Mouse (Mus musculus) midbrain, embryonic 16.5 days (tissue): Measurements from ENCODE around the gene 2200002D01Rik. TPM values are rescaled to one million over a fixed set of nuclear protein-coding genes. Genes with fewer than 3 reads are reported as not detected.

ENCODE experiments used
- ATAC-seq: fragments of 200-750 bp; cut with Nextera tagmentation; 2 replicates; pipeline ENCODE4 v1.8.0; 2017; ENCODE audit warnings: moderate TSS enrichment
- H3K27ac ChIP-seq: fragments of 300-500 bp; sonication (generic); 2 replicates; pipeline ENCODE4 v1.5.1; 2014; ENCODE audit warnings: mild to moderate bottlenecking, low read length, mixed read lengths
- H3K27me3 ChIP-seq: fragments of 300-500 bp; sonication (generic); 2 replicates; pipeline ENCODE4 v1.6.1; 2014; ENCODE audit warnings: low read depth, low read length, mixed read lengths; ENCODE audit not compliant: control insufficient read depth, insufficient read depth
- H3K36me3 ChIP-seq: fragments of 300-500 bp; sonication (generic); 2 replicates; pipeline ENCODE4 v1.6.1; 2014; ENCODE audit warnings: mild to moderate bottlenecking, low read length, moderate library complexity, mixed read lengths; ENCODE audit not compliant: control insufficient read depth, insufficient read depth
- H3K4me1 ChIP-seq: fragments of 300-500 bp; sonication (generic); 2 replicates; pipeline ENCODE4 v1.6.1; 2014; ENCODE audit warnings: mild to moderate bottlenecking, low read length, mixed read lengths; ENCODE audit not compliant: control insufficient read depth, insufficient read depth
- H3K4me2 ChIP-seq: fragments of 300-500 bp; sonication (generic); 2 replicates; pipeline ENCODE4 v1.6.1; 2014; ENCODE audit warnings: mild to moderate bottlenecking, low read length, mixed read lengths
- H3K4me3 ChIP-seq: fragments of 300-500 bp; sonication (generic); 2 replicates; pipeline ENCODE4 v1.5.1; 2014; ENCODE audit warnings: low read depth, mild to moderate bottlenecking, low read length, moderate library complexity, mixed read lengths
- H3K9ac ChIP-seq: fragments of 300-500 bp; sonication (generic); 2 replicates; pipeline ENCODE4 v1.6.1; 2014; ENCODE audit warnings: low read depth, low read length, mixed read lengths
- H3K9me3 ChIP-seq: fragments of 300-500 bp; sonication (generic); replicated peaks from 2 replicates; pipeline ENCODE4 v1.6.1; 2014; ENCODE audit warnings: mild to moderate bottlenecking, low read length, mixed read lengths; ENCODE audit not compliant: control insufficient read depth, poor library complexity, severe bottlenecking
- WGBS: fragments of 180-500 bp; shearing (Covaris S2); extraction: QIAGEN DNeasy Blood & Tissue Kit; methylation state at CpG from one replicate; pipeline ENCODE4 v1.1.7; 2014; 5-methylcytosine and 5-hydroxymethylcytosine counted together
- polyA plus RNA-seq: library from polyadenylated mRNA; unstranded; fragments of >200 nt; fragmentation: Nextera tagmentation; extraction: Ambion mirVana; gene quantifications from 2 replicates; pipeline ENCODE4 v1.2.1, GENCODE M21; 2015

2200002D01Rik gene
- 0.46 and 1.5 TPM in 2 replicates for polyA plus RNA-seq

GRCm38 (mm10) chr7:29248261-29248841 lies at the start of gene 2200002D01Rik:
TSS of gene 2200002D01Rik (minus strand) at chr7:29248466.
- peaks cover 9% of the 10 kb centered on the region; the same call in 1 of the 2 replicates for H3K36me3 ChIP-seq
- H3K4me3 ChIP-seq, result no peak within 1 kb of the TSS
- no peak within 1 kb of the TSS for H3K27ac ChIP-seq
- H3K27me3 ChIP-seq, result peaks cover 19% of the 10 kb centered on the region
- H3K9me3 ChIP-seq, result no peaks in the 10 kb centered on the region
- 18% methylated on average over 20 of the region's 20 CpGs for WGBS
- 0 out of 2 replicates have a peak within 1 kb of the TSS, but pooled peaks have one; percentile 28 for H3K9ac ChIP-seq
- H3K4me2 ChIP-seq, result peak within 1 kb of the TSS; percentile 6; the same call in 1 of the 2 replicates
- H3K4me1 ChIP-seq, result no peaks in the 10 kb centered on the region
- no peak for ATAC-seq

GRCm38 (mm10) chr7:29296998-29297397 lies 48.7 kb upstream of the 2200002D01Rik start:
- Histone ChIP-seq H3K36me3 (no peaks in the 10 kb centered on the region), H3K4me3 (no peak overlapping the region), H3K27me3 (no peaks in the 10 kb centered on the region), H3K4me2 (peak overlapping the region; percentile 34), H3K4me1 (no peaks in the 10 kb centered on the region), H3K9me3 (no peaks in the 10 kb centered on the region), H3K27ac (no peak overlapping the region), H3K9ac (no peak overlapping the region)
- WGBS, result 12% methylated on average over 10 of the region's 10 CpGs
- no peak for ATAC-seq

GRCm38 (mm10) chr7:29295861-29296647 lies 47.8 kb upstream of the 2200002D01Rik start:
- no peak for ATAC-seq
- Histone ChIP-seq H3K9ac (no peak overlapping the region), H3K27me3 (no peaks in the 10 kb centered on the region), H3K36me3 (no peaks in the 10 kb centered on the region), H3K4me3 (no peak overlapping the region), H3K9me3 (no peaks in the 10 kb centered on the region), H3K4me1 (no peaks in the 10 kb centered on the region), H3K4me2 (no peak overlapping the region), H3K27ac (no peak overlapping the region)
- WGBS, result 85% methylated on average over 24 of the region's 24 CpGs

- Histone ChIP-seq H3K4me3 (no peak overlapping the region), H3K4me2 (no peak overlapping the region), H3K27ac (no peak overlapping the region), H3K27me3 (no peaks in the 10 kb centered on the region), H3K36me3 (no peaks in the 10 kb centered on the region), H3K9ac (no peak overlapping the region), H3K4me1 (peaks cover 3% of the 10 kb centered on the region), H3K9me3 (no peaks in the 10 kb centered on the region)
- ATAC-seq, result no peak
- WGBS, result 66% methylated on average over 13 of the region's 13 CpGs
Observed at GRCm38 (mm10) chr7:29294111-29294761, 46.0 kb upstream of the 2200002D01Rik start.

GRCm38 (mm10) chr7:29293131-29294065 lies 45.1 kb upstream of the 2200002D01Rik start:
- WGBS, result 29% methylated on average over 19 of the region's 19 CpGs
- Histone ChIP-seq H3K4me1 (peaks cover 9% of the 10 kb centered on the region), H3K27ac (no peak overlapping the region), H3K9ac (no peak overlapping the region), H3K4me2 (no peak overlapping the region), H3K9me3 (no peaks in the 10 kb centered on the region), H3K36me3 (no peaks in the 10 kb centered on the region), H3K27me3 (no peaks in the 10 kb centered on the region), H3K4me3 (no peak overlapping the region)
- ATAC-seq, result no peak

GRCm38 (mm10) chr7:29292458-29293098 lies 44.3 kb upstream of the 2200002D01Rik start:
- ATAC-seq, result no peak
- Histone ChIP-seq H3K4me2 (no peak overlapping the region), H3K27me3 (no peaks in the 10 kb centered on the region), H3K9ac (no peak overlapping the region), H3K4me1 (peaks cover 9% of the 10 kb centered on the region), H3K36me3 (no peaks in the 10 kb centered on the region), H3K27ac (no peak overlapping the region), H3K4me3 (no peak overlapping the region), H3K9me3 (no peaks in the 10 kb centered on the region)
- 26% methylated on average over 8 of the region's 8 CpGs for WGBS

GRCm38 (mm10) chr7:29291616-29292457 lies 43.6 kb upstream of the 2200002D01Rik start:
- Histone ChIP-seq H3K4me3 (no peak overlapping the region), H3K9me3 (no peaks in the 10 kb centered on the region), H3K27me3 (no peaks in the 10 kb centered on the region), H3K9ac (no peak overlapping the region), H3K36me3 (no peaks in the 10 kb centered on the region), H3K4me2 (no peak overlapping the region), H3K27ac (no peak overlapping the region), H3K4me1 (peaks cover 9% of the 10 kb centered on the region)
- WGBS, result 21% methylated on average over 6 of the region's 7 CpGs
- no peak for ATAC-seq
